ENCODE assay signal across 11 mouse cellular contexts in the genomic region with DNA sequence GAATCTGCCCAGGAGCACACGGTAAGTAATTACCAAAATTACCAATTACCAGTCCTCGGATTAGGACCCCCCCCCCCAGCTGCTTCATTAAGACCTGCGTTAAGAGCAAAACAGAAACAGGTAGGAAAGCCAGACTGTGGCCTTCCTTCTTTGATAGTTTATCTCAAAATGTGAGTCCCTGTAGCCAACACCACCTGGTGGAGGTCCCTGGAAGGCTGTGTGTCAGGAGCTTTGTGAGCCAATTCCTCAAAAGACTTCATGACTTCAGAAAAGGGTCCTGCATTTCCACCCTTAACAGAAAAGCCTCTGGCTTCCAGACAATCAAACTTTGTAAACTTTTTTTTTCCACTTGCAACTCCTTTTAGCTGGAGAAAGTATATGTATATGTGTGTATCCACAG.
DNase-seq lines count a peak whose midpoint lies in the region; ATAC-seq lines count a peak whose summit lies in the region.
"Had no signal": no experiment of that assay in that cellular context is flagged by ENCODE, and none has a peak within 500 bp of the region (broad histone marks: within the 10 kb centered on the region; RNA-seq: fewer than 3 reads in every experiment).

No protein-coding gene starts in this region.

- no peaks in the 10 kb centered on the region for H3K9me3 ChIP-seq in heart, embryonic 11.5 days (replicated peaks; ENCODE audit: control insufficient read depth, low read length)
- H3K9me3 ChIP-seq in lung, embryonic 15.5 days, result no peaks in the 10 kb centered on the region
- no peaks in the 10 kb centered on the region for H3K9me3 ChIP-seq in stomach, embryonic 15.5 days
- H3K9me3 ChIP-seq: hindbrain, embryonic 13.5 days; midbrain, embryonic 12.5 days had no signal

- H3K4me3 ChIP-seq in heart, embryonic 11.5 days (ENCODE audit: low read depth, low read length), result no peak overlapping the region
- H3K4me3 ChIP-seq in lung, embryonic 15.5 days, result no peak overlapping the region
- no peak overlapping the region for H3K4me3 ChIP-seq in stomach, embryonic 15.5 days (replicated peaks)
- H3K4me3 ChIP-seq: hindbrain, embryonic 13.5 days; midbrain, embryonic 12.5 days had no signal

- DNase-seq in heart, postnatal 25 days (ENCODE audit: low spot score), result no peak
- no peak for DNase-seq in lung, postnatal 25 days (ENCODE audit: low spot score)
- peak; percentile 42 for DNase-seq in embryo, embryonic 11 days
- DNase-seq in cerebellum, adult 11-12 months, result no peak
- DNase-seq in cerebellum, adult 9-11 months, result no peak
- DNase-seq: adrenal gland, adult 8-10 months had no signal

- no peak for ATAC-seq in heart, embryonic 11.5 days (replicated peaks; ENCODE audit: insufficient number of reproducible peaks, low FRiP score, low TSS enrichment)
- ATAC-seq in lung, embryonic 15.5 days (ENCODE audit: borderline replicate concordance, extremely low read depth, low FRiP score, low TSS enrichment), result no peak
- no peak for ATAC-seq in stomach, embryonic 15.5 days (ENCODE audit: insufficient read depth, low FRiP score, low read depth)

- intact Hi-C loops in heart, postnatal 25 days (cut with DNase I), result no loop called here

- no peak overlapping the region for H3K9ac ChIP-seq in heart, embryonic 11.5 days (ENCODE audit: low read depth, low read length)
- no peak overlapping the region for H3K9ac ChIP-seq in lung, embryonic 15.5 days
- H3K9ac ChIP-seq in stomach, embryonic 15.5 days, result no peak overlapping the region
- H3K9ac ChIP-seq: hindbrain, embryonic 13.5 days; midbrain, embryonic 12.5 days had no signal

- WGBS in heart, embryonic 11.5 days (ENCODE audit: insufficient replicate concordance), result 24% methylated on average over 3 of the region's 3 CpGs
- WGBS in lung, embryonic 15.5 days, result 46% methylated on average over 3 of the region's 3 CpGs
- 44% methylated on average over 3 of the region's 3 CpGs for WGBS in stomach, embryonic 15.5 days

- peaks cover 13% of the 10 kb centered on the region for H3K4me1 ChIP-seq in heart, embryonic 11.5 days (ENCODE audit: control insufficient read depth, insufficient read depth, low read length)
- H3K4me1 ChIP-seq in lung, embryonic 15.5 days, result peaks cover 23% of the 10 kb centered on the region
- H3K4me1 ChIP-seq in stomach, embryonic 15.5 days, result peaks cover 31% of the 10 kb centered on the region

- H3K36me3 ChIP-seq in heart, embryonic 11.5 days (ENCODE audit: control insufficient read depth, insufficient read depth, low read length), result no peaks in the 10 kb centered on the region
- H3K36me3 ChIP-seq in lung, embryonic 15.5 days, result no peaks in the 10 kb centered on the region
- no peaks in the 10 kb centered on the region for H3K36me3 ChIP-seq in stomach, embryonic 15.5 days
- H3K36me3 ChIP-seq: hindbrain, embryonic 13.5 days; midbrain, embryonic 12.5 days had no signal

- H3K4me2 ChIP-seq in heart, embryonic 11.5 days, result peak overlapping the region; percentile 94; the same call in 1 of the 2 replicates
- H3K4me2 ChIP-seq in lung, embryonic 15.5 days, result no peak overlapping the region
- no peak overlapping the region for H3K4me2 ChIP-seq in stomach, embryonic 15.5 days
- H3K4me2 ChIP-seq: midbrain, embryonic 12.5 days had no signal

- no peak overlapping the region for H3K27ac ChIP-seq in heart, embryonic 11.5 days (ENCODE audit: low read depth, low read length)
- H3K27ac ChIP-seq in lung, embryonic 15.5 days, result peak overlapping the region; percentile 78
- peak overlapping the region; percentile 73; the same call in 1 of the 2 replicates for H3K27ac ChIP-seq in stomach, embryonic 15.5 days
- H3K27ac ChIP-seq: hindbrain, embryonic 13.5 days; midbrain, embryonic 12.5 days had no signal

- H3K27me3 ChIP-seq in heart, embryonic 11.5 days (ENCODE audit: control insufficient read depth, insufficient read depth, low read length), result no peaks in the 10 kb centered on the region
- no peaks in the 10 kb centered on the region for H3K27me3 ChIP-seq in lung, embryonic 15.5 days
- H3K27me3 ChIP-seq in stomach, embryonic 15.5 days (replicated peaks), result no peaks in the 10 kb centered on the region
